Mouse (Mus musculus): ENCODE data around the gene Retreg3.

DNA sequence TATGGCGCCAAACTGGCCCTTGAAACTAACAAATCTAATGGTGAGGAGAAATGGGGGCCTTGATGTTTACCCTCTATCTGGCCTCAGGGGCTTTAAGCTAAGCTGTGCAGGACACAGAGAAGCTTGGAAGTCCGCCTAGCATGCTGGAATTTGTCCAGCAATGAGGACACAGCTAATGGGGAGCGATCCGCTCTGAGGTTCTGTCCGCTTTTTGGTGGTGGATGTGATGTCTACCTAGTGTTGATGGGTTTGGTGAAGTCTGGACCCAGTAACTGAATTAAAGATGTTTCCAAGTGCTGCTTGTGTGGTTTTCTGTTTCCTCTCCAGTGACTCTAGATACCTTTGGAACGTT, 33.4 kb downstream of the Retreg3 start:
- TF ChIP-seq MAX (IDR thresholded peaks at IDR 0.05; ENCODE audit: low read depth), result no peak
- TF ChIP-seq POLR2A (IDR thresholded peaks at IDR 0.05; ENCODE audit: insufficient read length, low read depth), result no peak
- TF ChIP-seq E2F4 (IDR thresholded peaks at IDR 0.05; ENCODE audit: insufficient read depth), result no peak
- no peak for TF ChIP-seq TCF12 (IDR thresholded peaks at IDR 0.05; ENCODE audit: insufficient read depth, poor library complexity, severe bottlenecking)
- no peak for TF ChIP-seq SRF (IDR thresholded peaks at IDR 0.05; ENCODE audit: control insufficient read depth, insufficient read length, low read depth)
- TF ChIP-seq POLR2AphosphoS2 (IDR thresholded peaks at IDR 0.05; ENCODE audit: insufficient read length, low read depth), result no peak
- no peak for TF ChIP-seq CEBPB (IDR thresholded peaks at IDR 0.05; ENCODE audit: insufficient read depth, poor library complexity, severe bottlenecking)
- TF ChIP-seq MYOG (IDR thresholded peaks at IDR 0.05; ENCODE audit: control insufficient read depth in 1 of 3, insufficient read depth in 1 of 3, insufficient read length in 2 of 3, low read depth in 2 of 3), result no peak
- TF ChIP-seq USF1 (IDR thresholded peaks at IDR 0.05; ENCODE audit: low read depth), result no peak
- no peak for TF ChIP-seq MYOD1 (IDR thresholded peaks at IDR 0.05; ENCODE audit: control insufficient read depth in 1 of 3, insufficient read length in 2 of 3, low read depth in 2 of 3)

Measured in myocyte (in vitro differentiated cells).